Mouse (Mus musculus): Measurements from ENCODE around the gene H2afy2. TPM values are rescaled to one million over a fixed set of nuclear protein-coding genes. Genes with fewer than 3 reads are reported as not detected.

Gene H2afy2
- polyA plus RNA-seq, 1 experiment from 2014 or later, result 362 TPM

DNA sequence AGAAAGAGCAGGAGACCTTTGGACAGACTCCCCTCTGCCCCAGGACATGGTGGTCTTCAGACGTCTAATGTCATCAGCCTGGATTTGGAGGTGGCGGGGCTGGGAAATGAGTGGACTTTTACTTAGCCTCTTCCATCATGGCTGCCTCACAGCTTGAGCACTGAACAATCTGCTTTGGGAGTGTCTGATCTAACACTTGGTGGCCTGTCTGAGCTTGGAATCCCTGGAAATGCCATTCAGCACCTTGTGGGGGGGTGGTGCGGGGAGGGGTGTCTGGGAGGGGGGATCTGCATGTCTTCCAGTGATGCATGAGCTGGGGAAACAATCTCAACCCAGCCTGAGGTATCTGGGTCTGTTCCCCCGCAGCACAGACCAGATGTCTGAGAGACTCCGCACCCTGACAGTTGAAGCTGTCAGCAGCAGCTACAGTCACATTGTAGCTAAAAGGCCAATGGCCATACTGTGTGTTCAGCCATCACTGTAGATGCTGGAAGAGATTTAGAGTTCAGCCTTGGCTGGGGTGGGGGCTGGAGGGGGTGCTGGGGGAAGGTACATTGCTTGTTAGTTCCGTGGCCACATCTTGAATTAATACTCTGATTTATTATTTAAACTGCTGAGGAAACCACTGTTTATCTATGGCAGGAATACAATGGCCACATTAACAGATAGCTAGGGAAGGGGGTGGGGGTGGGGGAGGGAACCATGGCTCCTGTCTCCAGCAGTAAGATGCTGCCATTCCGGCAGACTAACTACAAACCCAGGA lies 39.2 kb upstream of the H2afy2 start:
- WGBS, result 79% methylated on average over 7 of the region's 7 CpGs
- Histone ChIP-seq H3K4me3 (replicated peaks) (no peak overlapping the region), H3K27ac (no peak overlapping the region), H3K36me3 (replicated peaks) (no peaks in the 10 kb centered on the region), H3K9me3 (no peaks in the 10 kb centered on the region), H3K4me2 (no peak overlapping the region), H3K27me3 (no peaks in the 10 kb centered on the region), H3K9ac (no peak overlapping the region), H3K4me1 (peaks cover 13% of the 10 kb centered on the region)
- ATAC-seq (ENCODE audit: low FRiP score), result no peak

DNA sequence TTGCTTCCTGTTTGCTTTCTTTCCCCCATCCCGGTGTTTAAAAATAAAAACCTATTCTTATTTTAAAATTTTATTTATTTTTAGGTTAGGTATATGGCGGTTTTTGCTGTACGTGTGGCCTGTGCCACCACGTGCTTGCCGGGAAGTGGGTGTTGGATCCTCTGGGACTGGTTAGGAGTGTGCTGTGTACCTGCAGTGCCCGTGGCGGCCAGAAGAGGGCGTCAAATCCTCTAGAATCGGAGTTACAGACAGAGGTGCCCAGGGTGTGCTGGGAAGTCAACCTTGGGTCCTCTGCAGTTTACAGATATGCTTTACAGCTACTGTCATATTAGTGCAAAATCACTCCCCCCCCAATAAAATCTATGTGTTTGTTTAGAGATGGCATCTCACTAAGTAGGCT lies 36.1 kb upstream of the H2afy2 start:
- Histone ChIP-seq H3K36me3 (replicated peaks) (no peaks in the 10 kb centered on the region), H3K27me3 (no peaks in the 10 kb centered on the region), H3K9me3 (no peaks in the 10 kb centered on the region), H3K4me3 (replicated peaks) (no peak overlapping the region), H3K4me1 (peaks cover 3% of the 10 kb centered on the region; the same call in 1 of the 2 replicates), H3K4me2 (no peak overlapping the region), H3K9ac (no peak overlapping the region), H3K27ac (no peak overlapping the region)
- ATAC-seq (ENCODE audit: low FRiP score), result no peak
- 55% methylated on average over 9 of the region's 9 CpGs for WGBS

- Histone ChIP-seq H3K9ac (no peak overlapping the region), H3K9me3 (no peaks in the 10 kb centered on the region), H3K4me3 (replicated peaks) (no peak overlapping the region), H3K27me3 (no peaks in the 10 kb centered on the region), H3K4me2 (no peak overlapping the region), H3K36me3 (replicated peaks) (no peaks in the 10 kb centered on the region), H3K4me1 (no peaks in the 10 kb centered on the region), H3K27ac (no peak overlapping the region)
- 76% methylated on average over 5 of the region's 5 CpGs for WGBS
- ATAC-seq (ENCODE audit: low FRiP score), result no peak
These were observed 28.0 kb upstream of the H2afy2 start for GRCm38 (mm10) chr10:61811987-61812386.

- Histone ChIP-seq H3K4me3 (replicated peaks) (no peak overlapping the region), H3K9me3 (no peaks in the 10 kb centered on the region), H3K9ac (no peak overlapping the region), H3K4me1 (no peaks in the 10 kb centered on the region; the same call in 1 of the 2 replicates), H3K27ac (no peak overlapping the region), H3K36me3 (replicated peaks) (no peaks in the 10 kb centered on the region), H3K4me2 (no peak overlapping the region), H3K27me3 (no peaks in the 10 kb centered on the region)
- no peak for ATAC-seq (ENCODE audit: low FRiP score)
- WGBS, result 89% methylated on average over 15 of the region's 15 CpGs
These were observed 14.2 kb upstream of the H2afy2 start for GRCm38 (mm10) chr10:61798133-61798576.

GRCm38 (mm10) chr10:61795458-61795857 lies 11.5 kb upstream of the H2afy2 start:
- Histone ChIP-seq H3K4me3 (replicated peaks) (no peak overlapping the region), H3K9me3 (no peaks in the 10 kb centered on the region), H3K4me2 (no peak overlapping the region), H3K36me3 (replicated peaks) (no peaks in the 10 kb centered on the region), H3K9ac (no peak overlapping the region), H3K27me3 (no peaks in the 10 kb centered on the region), H3K4me1 (no peaks in the 10 kb centered on the region; the same call in 1 of the 2 replicates), H3K27ac (no peak overlapping the region)
- ATAC-seq (ENCODE audit: low FRiP score), result no peak
- 22% methylated on average over 8 of the region's 8 CpGs for WGBS

GRCm38 (mm10) chr10:61794971-61795370 lies 11.0 kb upstream of the H2afy2 start:
- H3K27ac ChIP-seq, result no peak overlapping the region
- H3K4me2 ChIP-seq, result no peak overlapping the region
- 72% methylated on average over 10 of the region's 10 CpGs for WGBS
- no peaks in the 10 kb centered on the region; the same call in 1 of the 2 replicates for H3K4me1 ChIP-seq
- no peaks in the 10 kb centered on the region for H3K36me3 ChIP-seq (replicated peaks)
- no peaks in the 10 kb centered on the region for H3K9me3 ChIP-seq
- no peak for ATAC-seq (ENCODE audit: low FRiP score)
- no peak overlapping the region for H3K4me3 ChIP-seq (replicated peaks)
- H3K9ac ChIP-seq, result no peak overlapping the region
- H3K27me3 ChIP-seq, result no peaks in the 10 kb centered on the region

DNA sequence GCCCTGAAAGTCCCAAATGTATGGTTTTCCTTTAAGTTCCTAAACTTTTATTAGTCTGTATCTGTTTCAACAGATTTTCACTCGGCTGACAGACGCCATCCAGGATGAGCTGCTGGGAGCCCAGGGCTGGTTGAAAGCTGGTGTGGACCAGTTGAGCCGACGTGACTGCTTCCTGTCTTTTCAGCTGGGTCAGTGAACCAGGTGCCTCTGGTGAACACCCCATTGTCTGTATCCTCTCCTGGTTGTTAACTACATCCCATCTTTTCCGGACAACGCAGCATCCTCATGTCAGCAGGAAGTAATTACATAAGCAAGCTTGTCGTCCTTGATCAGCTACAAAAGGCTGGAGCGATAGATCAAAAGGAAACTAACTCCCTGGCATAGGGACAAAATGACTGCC lies 9.1 kb upstream of the H2afy2 start:
- Histone ChIP-seq H3K4me1 (no peaks in the 10 kb centered on the region; the same call in 1 of the 2 replicates), H3K36me3 (replicated peaks) (no peaks in the 10 kb centered on the region), H3K4me3 (replicated peaks) (no peak overlapping the region), H3K27me3 (no peaks in the 10 kb centered on the region), H3K27ac (no peak overlapping the region), H3K4me2 (no peak overlapping the region), H3K9me3 (no peaks in the 10 kb centered on the region), H3K9ac (no peak overlapping the region)
- ATAC-seq (ENCODE audit: low FRiP score), result no peak
- 60% methylated on average over 8 of the region's 8 CpGs for WGBS

DNA sequence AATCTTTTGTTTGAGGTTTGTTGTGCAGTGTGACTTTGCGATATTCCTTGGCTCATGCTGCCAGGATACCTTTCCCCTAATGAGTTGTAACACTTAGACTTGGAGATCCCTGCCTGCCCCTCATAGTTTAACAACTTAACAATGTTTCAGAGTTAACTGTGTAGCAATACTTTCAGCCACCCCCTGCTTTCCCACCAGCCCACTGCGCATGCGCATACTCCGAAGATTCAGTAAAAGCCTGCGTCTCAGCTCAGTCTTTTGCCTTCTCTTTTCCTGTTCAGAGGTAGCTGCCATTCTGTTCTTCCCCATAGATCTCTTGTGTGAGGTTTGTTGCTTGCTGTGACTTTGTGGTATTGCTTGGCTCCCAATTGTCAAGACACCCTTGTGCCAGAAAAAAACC lies 4.6 kb upstream of the H2afy2 start:
- H3K36me3 ChIP-seq (replicated peaks), result no peaks in the 10 kb centered on the region
- no peaks in the 10 kb centered on the region for H3K9me3 ChIP-seq
- WGBS, result 91% methylated on average over 5 of the region's 5 CpGs
- no peak overlapping the region for H3K4me2 ChIP-seq
- peaks cover 7% of the 10 kb centered on the region; the same call in 1 of the 2 replicates for H3K4me1 ChIP-seq
- no peak overlapping the region for H3K27ac ChIP-seq
- no peak overlapping the region for H3K9ac ChIP-seq
- H3K27me3 ChIP-seq, result no peaks in the 10 kb centered on the region
- ATAC-seq (ENCODE audit: low FRiP score), result no peak
- no peak overlapping the region for H3K4me3 ChIP-seq (replicated peaks)

DNA sequence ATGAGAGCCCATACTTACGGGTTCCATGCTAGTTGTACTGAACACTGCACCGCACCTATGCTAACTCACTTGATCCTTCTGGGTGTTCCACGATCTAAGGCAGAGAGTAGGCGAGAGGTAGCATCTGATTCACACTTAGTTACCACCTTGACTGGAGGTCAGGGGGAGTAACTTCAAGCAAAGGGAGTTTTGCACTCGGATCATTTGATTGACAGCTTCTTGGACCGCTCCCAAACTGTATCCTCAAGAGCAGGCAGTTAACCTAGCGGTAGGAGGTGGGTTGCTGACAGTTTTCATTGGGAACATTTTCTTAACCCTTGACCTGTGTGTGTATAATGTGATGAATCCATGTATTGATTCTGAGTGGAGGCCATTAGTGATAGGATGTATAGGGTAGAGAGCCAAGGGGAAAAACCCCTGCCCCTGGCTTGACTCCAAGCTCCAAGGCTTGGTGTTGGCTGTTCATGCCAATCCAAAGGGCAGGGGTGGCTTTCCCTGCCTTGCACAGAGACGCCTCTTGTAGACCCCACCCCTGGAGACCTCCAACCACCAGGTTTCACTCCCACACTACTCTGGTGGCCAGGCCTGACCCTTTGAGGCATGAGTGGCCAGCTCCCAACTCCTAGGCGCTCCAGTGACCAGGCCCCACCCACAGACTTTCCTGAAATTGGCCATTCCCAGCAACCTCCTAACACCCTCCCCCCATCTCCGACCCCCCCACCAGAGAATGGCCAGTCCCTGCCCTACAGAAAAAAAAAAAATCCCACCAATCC lies 3.8 kb upstream of the H2afy2 start:
- Histone ChIP-seq H3K4me1 (peaks cover 7% of the 10 kb centered on the region; the same call in 1 of the 2 replicates), H3K27ac (no peak overlapping the region), H3K4me2 (no peak overlapping the region), H3K36me3 (replicated peaks) (no peaks in the 10 kb centered on the region), H3K4me3 (replicated peaks) (no peak overlapping the region), H3K9ac (no peak overlapping the region), H3K27me3 (no peaks in the 10 kb centered on the region), H3K9me3 (no peaks in the 10 kb centered on the region)
- 81% methylated on average over 10 of the region's 10 CpGs for WGBS
- ATAC-seq (ENCODE audit: low FRiP score), result no peak

DNA sequence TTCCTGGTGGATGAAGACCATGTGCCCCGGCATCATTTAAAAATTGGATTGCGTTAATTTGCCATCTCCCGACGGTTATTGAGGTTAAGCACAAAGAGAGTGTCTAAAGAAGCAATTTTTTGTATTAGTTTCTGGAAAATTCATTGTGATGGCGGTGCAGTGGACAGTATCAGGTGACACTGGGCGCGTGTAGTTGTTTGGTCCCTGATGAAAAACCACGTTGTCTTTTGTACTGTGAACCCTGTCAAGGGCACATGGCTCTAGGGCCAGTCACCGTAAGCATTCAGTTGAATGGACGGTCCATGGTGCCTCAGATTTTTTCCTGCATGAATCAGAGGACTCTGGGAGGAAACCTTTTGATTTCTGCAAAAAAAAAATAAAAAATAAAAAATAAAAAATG lies 467 bp upstream of the H2afy2 start:
- Histone ChIP-seq H3K4me3 (replicated peaks) (peak overlapping the region; percentile 94), H3K27me3 (no peaks in the 10 kb centered on the region), H3K4me2 (peak overlapping the region; percentile 56), H3K9ac (peak overlapping the region; percentile 100; the same call in 1 of the 2 replicates), H3K36me3 (replicated peaks) (0 out of 2 replicates have a peak, but pooled peaks cover 8% of the 10 kb centered on the region), H3K4me1 (peaks cover 24% of the 10 kb centered on the region), H3K27ac (peak overlapping the region; percentile 99), H3K9me3 (no peaks in the 10 kb centered on the region)
- no peak for ATAC-seq (ENCODE audit: low FRiP score)
- WGBS, result 12% methylated on average over 10 of the region's 10 CpGs

DNA sequence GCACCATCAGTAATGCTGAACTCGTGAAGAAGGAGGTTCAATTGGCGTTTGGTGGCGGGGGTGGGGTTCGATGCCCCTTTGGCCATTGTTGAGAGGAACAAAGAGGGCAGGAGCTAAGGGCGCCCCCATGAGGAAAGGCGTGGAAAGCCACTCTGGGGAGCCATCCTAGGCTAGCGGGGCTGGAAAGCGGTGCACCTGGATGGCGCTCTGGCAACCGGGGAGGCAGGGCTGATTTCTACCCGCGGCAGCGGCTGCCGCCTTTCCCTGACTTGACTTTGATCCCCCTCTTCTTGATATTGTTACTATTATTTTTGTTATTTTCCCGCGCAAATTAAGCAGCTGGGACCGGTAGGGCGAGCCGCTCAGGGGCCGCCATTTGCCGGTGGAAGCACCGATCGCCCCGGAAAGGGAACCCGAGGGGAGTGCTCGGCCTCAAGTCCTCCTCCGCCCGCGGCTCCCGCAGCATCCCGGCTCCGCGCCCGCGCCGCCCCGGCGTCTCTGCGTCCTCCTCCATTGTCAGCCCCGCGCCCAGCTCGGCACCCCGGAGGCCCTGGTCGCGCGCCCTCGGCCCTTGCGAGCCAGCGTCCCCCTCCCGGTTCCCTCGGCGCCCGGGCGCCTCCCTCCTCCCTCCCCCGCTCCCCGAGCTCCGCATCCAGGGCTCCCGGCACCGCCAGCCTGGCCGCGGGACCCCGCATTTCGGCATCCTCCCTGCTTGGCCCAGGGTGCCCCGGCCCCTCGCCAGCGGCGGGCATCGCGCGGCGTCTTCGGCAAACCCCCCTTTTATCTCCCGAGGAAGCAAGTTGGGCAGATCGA lies 942 bp downstream of the H2afy2 start:
- Histone ChIP-seq H3K27ac (peak overlapping the region; percentile 99), H3K9ac (peak overlapping the region; percentile 100), H3K4me3 (replicated peaks) (peak overlapping the region; percentile 94), H3K9me3 (no peaks in the 10 kb centered on the region), H3K4me1 (peaks cover 24% of the 10 kb centered on the region), H3K36me3 (replicated peaks) (0 out of 2 replicates have a peak, but pooled peaks cover 12% of the 10 kb centered on the region), H3K4me2 (peak overlapping the region; percentile 56), H3K27me3 (no peaks in the 10 kb centered on the region)
- WGBS, result under 1% methylated on average over 64 of the region's 74 CpGs
- peak; percentile 69 for ATAC-seq (ENCODE audit: low FRiP score)

Measured in forebrain, embryonic 12.5 days (tissue).